Mouse (Mus musculus) large intestine, adult 2 months (tissue): ENCODE measurements around the gene Slit3. TPM values are rescaled to one million over a fixed set of nuclear protein-coding genes. Genes with fewer than 3 reads are reported as not detected.

Experiments
- DNase-seq: peaks from one replicate; pipeline ENCODE4 v3.0.0-alpha.2; 2012; ENCODE audit warnings: low read depth, low spot score
- WGBS: fragments of 180-500 bp; shearing (Covaris S2); methylation state at CpG from one replicate; pipeline ENCODE4 v1.1.7; 2018; 5-methylcytosine and 5-hydroxymethylcytosine counted together
- polyA plus RNA-seq: library from polyadenylated mRNA; depleted of rRNA; stranded (reverse); fragments of >200 nt; gene quantifications from 2 replicates; pipeline ENCODE4 v1.2.3, GENCODE M21; 2012

The Slit3 gene
- polyA plus RNA-seq, 1 experiment, result 4.4 TPM

- 56% methylated on average over 8 of the region's 8 CpGs for whole genome bisulfite sequencing
- no peak for DNase-seq
These were observed 58.3 kb downstream of the Slit3 start for GRCm38 (mm10) chr11:35179305-35179704.

- no peak for DNase-seq
- WGBS, result 70% methylated on average over 5 of the region's 5 CpGs
These were observed 61.9 kb downstream of the Slit3 start for GRCm38 (mm10) chr11:35182887-35183286.

- no peak for DNase-seq
- 79% methylated on average over 6 of the region's 6 CpGs for WGBS
These were observed 73.8 kb downstream of the Slit3 start for GRCm38 (mm10) chr11:35194826-35195225.

- no peak for DNase-seq
- 84% methylated on average over 7 of the region's 7 CpGs for WGBS
These were observed 75.8 kb downstream of the Slit3 start for GRCm38 (mm10) chr11:35196777-35197176.

- 78% methylated on average over 6 of the region's 6 CpGs for whole genome bisulfite sequencing
These were observed 77.6 kb downstream of the Slit3 start for GRCm38 (mm10) chr11:35198537-35199088.

GRCm38 (mm10) chr11:35202332-35202731 lies 81.3 kb downstream of the Slit3 start:
- WGBS, result 81% methylated on average over 5 of the region's 5 CpGs
- DNase-seq, result no peak

More at GRCm38 (mm10) chr11:35198537-35199088, 77.6 kb downstream of the Slit3 start:
- DNase-seq, result no peak

GRCm38 (mm10) chr11:35203673-35204072 lies 82.6 kb downstream of the Slit3 start:
- WGBS, result 53% methylated on average over 10 of the region's 10 CpGs
- no peak for DNase-seq

GRCm38 (mm10) chr11:35204084-35204483 lies 83.1 kb downstream of the Slit3 start:
- WGBS, result 23% methylated on average over 9 of the region's 9 CpGs

GRCm38 (mm10) chr11:35210728-35211682 lies 90.0 kb downstream of the Slit3 start:
- no peak for DNase-seq
- WGBS, result 49% methylated on average over 14 of the region's 14 CpGs

More at GRCm38 (mm10) chr11:35204084-35204483, 83.1 kb downstream of the Slit3 start:
- DNase-seq, result no peak

- no peak for DNase-seq
- WGBS, result 45% methylated on average over 4 of the region's 4 CpGs
These were observed 103.0 kb downstream of the Slit3 start for GRCm38 (mm10) chr11:35224025-35224424.

- WGBS, result 67% methylated on average over 10 of the region's 10 CpGs
- DNase-seq, result no peak
These were observed 110.5 kb downstream of the Slit3 start for GRCm38 (mm10) chr11:35231361-35232090.

- no peak for DNase-seq
- 71% methylated on average over 4 of the region's 4 CpGs for WGBS
These were observed 111.3 kb downstream of the Slit3 start for GRCm38 (mm10) chr11:35232321-35232720.

- WGBS, result 83% methylated on average over 7 of the region's 7 CpGs
- DNase-seq, result no peak
These were observed 120.4 kb downstream of the Slit3 start for GRCm38 (mm10) chr11:35241379-35241778.

GRCm38 (mm10) chr11:35243597-35243996 lies 122.6 kb downstream of the Slit3 start:
- 88% methylated on average over 9 of the region's 9 CpGs for WGBS
- DNase-seq, result no peak

- 80% methylated on average over 7 of the region's 7 CpGs for WGBS
- no peak for DNase-seq
These were observed 123.5 kb downstream of the Slit3 start for GRCm38 (mm10) chr11:35244526-35244925.

GRCm38 (mm10) chr11:35246623-35247022 lies 125.6 kb downstream of the Slit3 start:
- 90% methylated on average over 3 of the region's 3 CpGs for WGBS
- DNase-seq, result no peak

GRCm38 (mm10) chr11:35248088-35248487 lies 127.1 kb downstream of the Slit3 start:
- WGBS, result 46% methylated on average over 5 of the region's 5 CpGs
- no peak for DNase-seq

- WGBS, result 16% methylated on average over 4 of the region's 4 CpGs
These were observed 129.9 kb downstream of the Slit3 start for GRCm38 (mm10) chr11:35250871-35251418.

GRCm38 (mm10) chr11:35251910-35252309 lies 130.9 kb downstream of the Slit3 start:
- 82% methylated on average over 4 of the region's 4 CpGs for WGBS
- DNase-seq, result no peak

More at GRCm38 (mm10) chr11:35250871-35251418, 129.9 kb downstream of the Slit3 start:
- DNase-seq, result no peak

- no peak for DNase-seq
- WGBS, result 63% methylated on average over 6 of the region's 6 CpGs
These were observed 136.3 kb downstream of the Slit3 start for GRCm38 (mm10) chr11:35257351-35257750.
